Mouse (Mus musculus) brain, embryonic 14.5 days (tissue): ENCODE data around the gene Dnajb6.

Experiments
- CTCF ChIP-seq: fragments of 200-500 bp; IDR thresholded peaks from 2 replicates; pipeline ENCODE4 v1.5.1; 2012; ENCODE audit warnings: inconsistent platforms, mild to moderate bottlenecking, moderate library complexity, borderline replicate concordance; ENCODE audit not compliant: insufficient read depth, insufficient read length; ENCODE audit errors: extremely low read depth
- POLR2A ChIP-seq: fragments of 200-500 bp; IDR thresholded peaks from 2 replicates; pipeline ENCODE4 v1.6.1; 2012; ENCODE audit warnings: mild to moderate bottlenecking, inconsistent platforms, borderline replicate concordance; ENCODE audit not compliant: poor library complexity, insufficient read depth, insufficient read length, severe bottlenecking; ENCODE audit errors: extremely low read depth

- no peak for TF ChIP-seq POLR2A
- TF ChIP-seq CTCF: 0 out of 2 replicates have a peak, but pooled peaks have one; percentile 25
Observed at GRCm38 (mm10) chr5:29824796-29825195, 89.3 kb downstream of the Dnajb6 start.
